9 mouse cellular contexts compared by ENCODE assay signal in the genomic region with DNA sequence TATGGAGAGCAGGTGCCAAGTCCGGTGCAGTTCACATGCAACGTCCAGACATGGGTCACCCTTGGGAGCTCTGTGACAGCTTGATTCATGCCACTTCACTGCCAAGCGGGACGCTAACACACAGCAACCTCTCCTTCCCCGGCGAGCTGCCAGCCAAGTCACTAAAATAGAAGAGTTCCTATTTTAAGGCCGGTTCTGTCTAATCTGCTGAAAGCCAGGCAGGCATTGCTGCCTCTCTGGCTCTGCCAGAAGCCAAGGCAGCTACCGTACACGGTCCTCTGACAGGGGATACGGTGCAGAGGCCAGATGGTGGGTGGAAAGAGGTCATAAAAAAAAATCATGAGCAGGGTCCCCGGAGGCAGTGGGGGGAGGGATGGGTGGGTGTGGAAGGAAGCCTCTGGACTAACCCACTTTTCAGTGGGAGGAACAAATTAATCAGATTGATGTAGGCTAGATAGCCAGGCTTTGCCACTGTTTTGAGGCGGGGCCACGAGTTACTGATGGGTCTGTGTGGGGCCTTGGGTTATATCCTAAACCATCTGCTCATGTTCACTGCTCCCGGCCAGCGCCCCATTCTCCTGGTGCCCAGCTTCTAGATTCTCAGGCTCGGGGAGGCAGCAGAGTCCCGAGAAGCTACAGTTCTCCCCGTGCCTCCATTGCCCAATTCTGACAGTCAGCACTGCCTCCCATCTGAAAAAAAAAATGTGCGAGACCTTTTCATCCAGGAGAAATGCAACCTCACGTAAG. TPM values are rescaled to one million over a fixed set of nuclear protein-coding genes. Genes with fewer than 3 reads are reported as not detected.
A peak's percentile ranks its signal among the peaks of the same experiment; 100 is the strongest.
DNase-seq lines count a peak whose midpoint lies in the region; ATAC-seq and TF ChIP-seq lines count a peak whose summit lies in the region.
"Had no signal": no experiment of that assay in that cellular context is flagged by ENCODE, and none has a peak within 500 bp of the region (broad histone marks: within the 10 kb centered on the region; RNA-seq: fewer than 3 reads in every experiment).

No protein-coding gene starts in this region.

- ATAC-seq in neural tube, embryonic 11.5 days (ENCODE audit: insufficient read depth, low FRiP score, low TSS enrichment), result no peak
- ATAC-seq in heart, postnatal 0 days (ENCODE audit: insufficient read depth, low read depth), result peak; percentile 84

- H3K9me3 ChIP-seq in neural tube, embryonic 11.5 days (ENCODE audit: control insufficient read depth, low read length), result no peaks in the 10 kb centered on the region
- H3K9me3 ChIP-seq in heart, postnatal 0 days (replicated peaks; ENCODE audit: control insufficient read depth, low read length), result no peaks in the 10 kb centered on the region

- H3K9ac ChIP-seq in neural tube, embryonic 11.5 days (ENCODE audit: low read length), result no peak overlapping the region
- H3K9ac ChIP-seq in heart, postnatal 0 days (replicated peaks; ENCODE audit: low read depth, low read length), result 0 out of 2 replicates have a peak overlapping the region, but pooled peaks have one; percentile 30

- no peak for TF ChIP-seq CTCF in heart, postnatal 0 days (IDR thresholded peaks at IDR 0.05; ENCODE audit: low read depth)
- TF ChIP-seq CTCF in layer of hippocampus, adult 2 months (conservative IDR thresholded peaks at IDR 0.05), result no peak

- peak overlapping the region; percentile 62 for H3K27ac ChIP-seq in neural tube, embryonic 11.5 days (ENCODE audit: low read depth, low read length)
- peak overlapping the region; percentile 95 for H3K27ac ChIP-seq in heart, postnatal 0 days (ENCODE audit: low read depth)
- peak overlapping the region; percentile 82 for H3K27ac ChIP-seq in layer of hippocampus, adult 2 months

- no peak overlapping the region for H3K4me2 ChIP-seq in neural tube, embryonic 11.5 days (ENCODE audit: low read depth)
- 0 out of 2 replicates have a peak overlapping the region, but pooled peaks have one; percentile 19 for H3K4me2 ChIP-seq in heart, postnatal 0 days (ENCODE audit: low read depth, low read length)

- TF ChIP-seq EP300 in heart, postnatal 0 days (IDR thresholded peaks at IDR 0.05; ENCODE audit: low read depth), result no peak

- no peak overlapping the region for H3K4me3 ChIP-seq in neural tube, embryonic 11.5 days (ENCODE audit: low read depth, low read length)
- no peak overlapping the region for H3K4me3 ChIP-seq in heart, postnatal 0 days (ENCODE audit: low read depth, low read length)
- no peak overlapping the region for H3K4me3 ChIP-seq in layer of hippocampus, adult 2 months
- H3K4me3 ChIP-seq: erythroblast, embryonic 14.5 days had no signal

- WGBS in neural tube, embryonic 11.5 days, result 65% methylated on average over 20 of the region's 20 CpGs
- 49% methylated on average over 20 of the region's 20 CpGs for WGBS in heart, postnatal 0 days

- no peaks in the 10 kb centered on the region for H3K27me3 ChIP-seq in neural tube, embryonic 11.5 days (ENCODE audit: control insufficient read depth, insufficient read depth, low read length)
- no peaks in the 10 kb centered on the region for H3K27me3 ChIP-seq in heart, postnatal 0 days (ENCODE audit: control insufficient read depth, insufficient read depth, low read length)

- no peaks in the 10 kb centered on the region for H3K4me1 ChIP-seq in neural tube, embryonic 11.5 days (ENCODE audit: control insufficient read depth, insufficient read depth, low read length)
- H3K4me1 ChIP-seq in heart, postnatal 0 days (ENCODE audit: control insufficient read depth, insufficient read depth), result peaks cover 26% of the 10 kb centered on the region

- H3K36me3 ChIP-seq in neural tube, embryonic 11.5 days (ENCODE audit: control insufficient read depth, insufficient read depth, low read length), result no peaks in the 10 kb centered on the region; the same call in 1 of the 2 replicates
- H3K36me3 ChIP-seq in heart, postnatal 0 days (replicated peaks; ENCODE audit: control insufficient read depth, insufficient read depth, low read length), result no peaks in the 10 kb centered on the region; the same call in 1 of the 2 replicates

- DNase-seq in neural tube, embryonic 11.5 days (ENCODE audit: low spot score), result peak; percentile 42
- no peak for DNase-seq in neural tube, embryonic 10.5 days (ENCODE audit: extremely low spot score, low spot score)
- DNase-seq in forelimb bud, embryonic 11.5 days (ENCODE audit: low read depth, low spot score), result peak; percentile 25
- DNase-seq in heart, postnatal 0 days (ENCODE audit: low spot score), result peak; percentile 92
- DNase-seq in layer of hippocampus, adult 2 months (ENCODE audit: low spot score in 2 of 2), result peak; percentile 62 to 73
- DNase-seq in retina, postnatal 1 day, result peak; percentile 90
- no peak for DNase-seq in thymus, adult 18-20 months
- no peak for DNase-seq in spleen, postnatal 36 days (ENCODE audit: low spot score in 2 of 2)

RNA-seq across cellular contexts. Expression of gene 1700019N19Rik, which starts 28.4 kb away (rescaled TPM):
- polyA plus RNA-seq in neural tube, embryonic 11.5 days (2014; fragmentation: Nextera tagmentation; extraction: Ambion mirVana), result not detected in 2 replicates
- total RNA-seq in heart, postnatal 0 days (2014; rRNA removed; ENCODE audit: low replicate concordance), result not detected in 2 replicates
- polyA plus RNA-seq in heart, postnatal 0 days (2015; fragmentation: Nextera tagmentation; extraction: Ambion mirVana), result not detected in 2 replicates
- under 1 TPM in 1 of 2 experiments, not detected in 1; 0.37 TPM for total RNA-seq in layer of hippocampus, adult 2 months (2021)
- polyA plus RNA-seq: erythroblast, embryonic 14.5 days had no signal

Comparison
In these comparisons a context has a peak if more than half of its experiments do, and no peak if none do; other contexts are left out.
1. DNase-seq: peak in neural tube, embryonic 11.5 days (single experiment), forelimb bud, embryonic 11.5 days (single experiment), heart, postnatal 0 days (single experiment), layer of hippocampus, adult 2 months (2 of 2) and retina, postnatal 1 day (single experiment); none in neural tube, embryonic 10.5 days (single experiment), thymus, adult 18-20 months (0 of 2) and spleen, postnatal 36 days (0 of 2).
2. Peak in every context shown above with its lines, with median percentiles within 50 percentile points of each other: H3K27ac ChIP-seq.